Mouse (Mus musculus) Patski (cell line): Measurements from ENCODE around the gene Cwc25. TPM values are rescaled to one million over a fixed set of nuclear protein-coding genes. Genes with fewer than 3 reads are reported as not detected.

ENCODE experiments used
- ATAC-seq: fragments of 100-300 bp; one replicate; pipeline ENCODE4 v1.8.0; 2021
- CTCF ChIA-PET: fragments of 350-600 bp; sonication (Branson Sonifier 250); formaldehyde crosslinking; loops from one replicate; lab custom pipeline; 2022; ENCODE audit warnings: inconsistent platforms; lab: Charles Lee
- POLR2A ChIA-PET: fragments of 350-600 bp; sonication (Branson Sonifier 250); formaldehyde crosslinking; loops from one replicate; lab custom pipeline; 2022; ENCODE audit warnings: antibody characterized with exemption, inconsistent platforms; lab: Charles Lee
- DNase-seq: peaks from one replicate; pipeline ENCODE4 v3.0.0-alpha.2; 2011; ENCODE audit warnings: low read depth, low spot score
- H3K27me3 ChIP-seq: fragments of 371-371 bp; one replicate; pipeline ENCODE4 v1.5.1; 2021
- CTCF ChIP-seq: fragments of 100-300 bp; IDR thresholded peaks from one replicate; pipeline ENCODE4 v1.5.1; 2021
- in situ Hi-C: fragments of 300-500 bp; cut with MboI; formaldehyde crosslinking; loops from 3 replicates; pipeline ENCODE4 v1.11.1; 2018; ENCODE audit warnings: low pct_unique_long_range_greater_than_20kb, mixed read lengths
- polyA plus RNA-seq: library from polyadenylated mRNA; unstranded; gene quantifications from one replicate; pipeline ENCODE4 v1.2.3, GENCODE M21; 2021

The Cwc25 gene
- polyA plus RNA-seq, 1 experiment from 2014 or later: 20.1 TPM

GRCm38 (mm10) chr11:97697891-97698529, 68.3 kb downstream of the Cwc25 start:
- POLR2A ChIA-PET: interaction anchor here (0.5 to 1.6 kb wide), 5 partner anchors 12 to 274 kb away, joined by 4 to 6 read pairs (median 4); no protein-coding TSS in a partner anchor
- TF ChIP-seq CTCF: no peak
- no peak for ATAC-seq
- DNase-seq: no peak
- CTCF ChIA-PET: interaction anchor here (0.7 to 3.7 kb wide), 8 partner anchors 8 to 68 kb away, joined by 3 to 13 read pairs (median 4); partner anchors contain the start of gene Epop
- in situ Hi-C loops: loop anchor here (5.0 kb wide), 1 partner anchor 51 kb away; no protein-coding TSS in a partner anchor
- H3K27me3 ChIP-seq: no peaks in the 10 kb centered on the region

- no peaks in the 10 kb centered on the region for H3K27me3 ChIP-seq
- no peak for TF ChIP-seq CTCF
- no peak for ATAC-seq
- ChIA-PET POLR2A (interaction anchor here (0.7 to 1.6 kb wide), 3 partner anchors 11 to 61 kb away, joined by 4 read pairs; no protein-coding TSS in a partner anchor), CTCF (interaction anchor here (1.2 kb wide), 1 partner anchor 55 kb away, joined by 4 read pairs; no protein-coding TSS in a partner anchor)
- no peak for DNase-seq
- in situ Hi-C loops: loop anchor here (5.0 kb wide), 1 partner anchor 50 kb away; no protein-coding TSS in a partner anchor
Measured at GRCm38 (mm10) chr11:97697199-97697890, 69.0 kb downstream of the Cwc25 start.

GRCm38 (mm10) chr11:97696669-97697068, 69.7 kb downstream of the Cwc25 start:
- H3K27me3 ChIP-seq: no peaks in the 10 kb centered on the region
- no peak for TF ChIP-seq CTCF
- ATAC-seq (no peak), DNase-seq (no peak)
- in situ Hi-C loops: loop anchor here (5.0 kb wide), 1 partner anchor 49 kb away; no protein-coding TSS in a partner anchor
- POLR2A ChIA-PET: interaction anchor here (0.7 to 1.1 kb wide), 2 partner anchors 10 to 60 kb away, joined by 4 read pairs; no protein-coding TSS in a partner anchor
- CTCF ChIA-PET: no interaction called here

GRCm38 (mm10) chr11:97695712-97696401, 70.5 kb downstream of the Cwc25 start:
- DNase-seq (no peak), ATAC-seq (no peak)
- TF ChIP-seq CTCF: no peak
- ChIA-PET POLR2A (no interaction called here), CTCF (no interaction called here)
- H3K27me3 ChIP-seq: no peaks in the 10 kb centered on the region
- in situ Hi-C loops: loop anchor here (5.0 kb wide), 1 partner anchor 49 kb away; no protein-coding TSS in a partner anchor

Other genes starting within 250 kb of the Cwc25 start
- gene Srcin1, start 190.4 kb downstream of the Cwc25 start, polyA plus RNA-seq: 1.8 TPM
- 5.3 TPM for gene Epop, start 136.9 kb downstream of the Cwc25 start, polyA plus RNA-seq
- gene Mllt6, start 103.1 kb downstream of the Cwc25 start, polyA plus RNA-seq: 28.1 TPM
- 60.3 TPM for gene Cisd3, start 80.7 kb downstream of the Cwc25 start, polyA plus RNA-seq
- gene Pcgf2, start 66.1 kb downstream of the Cwc25 start, polyA plus RNA-seq: 47.3 TPM
- gene Psmb3, start 63.2 kb downstream of the Cwc25 start, polyA plus RNA-seq: 246 TPM
- gene Pip4k2b, start 21.9 kb downstream of the Cwc25 start, polyA plus RNA-seq: 30.9 TPM
- gene 1700001P01Rik, start 9.4 kb upstream of the Cwc25 start, polyA plus RNA-seq: 0.10 TPM
- gene Rpl23, start 15.9 kb upstream of the Cwc25 start, polyA plus RNA-seq: 568 TPM
- gene Lasp1, start 32.4 kb upstream of the Cwc25 start, polyA plus RNA-seq: 246 TPM
- gene B230217C12Rik, start 74.2 kb upstream of the Cwc25 start, polyA plus RNA-seq: 1.5 TPM
- gene Fbxo47, start 117.6 kb upstream of the Cwc25 start, polyA plus RNA-seq: 1.5 TPM
- 0.41 TPM for gene Plxdc1, start 219.9 kb upstream of the Cwc25 start, polyA plus RNA-seq
- gene Arl5c, start 229.6 kb upstream of the Cwc25 start, polyA plus RNA-seq: 2.0 TPM